Mouse (Mus musculus) intestine, embryonic 14.5 days (tissue): ENCODE results near the gene Wfdc21. TPM values are rescaled to one million over a fixed set of nuclear protein-coding genes. Genes with fewer than 3 reads are reported as not detected.

Experiments
- ATAC-seq: fragments of 200-750 bp; cut with Nextera tagmentation; replicated peaks from 2 replicates; pipeline ENCODE4 v1.8.0; 2017; ENCODE audit warnings: low read depth, moderate number of reproducible peaks, moderate TSS enrichment, moderate library complexity; ENCODE audit not compliant: low FRiP score, low TSS enrichment
- DNase-seq: peaks from one replicate; pipeline ENCODE4 v3.0.0-alpha.2; 2018; ENCODE audit warnings: low spot score
- H3K27ac ChIP-seq: fragments of 300-500 bp; sonication (generic); 2 replicates; pipeline ENCODE4 v1.5.1; 2014; ENCODE audit warnings: low read depth, mild to moderate bottlenecking, control low read depth
- H3K27me3 ChIP-seq: fragments of 300-500 bp; sonication (generic); replicated peaks from 2 replicates; pipeline ENCODE4 v1.6.1; 2014; ENCODE audit warnings: low read length, control low read depth; ENCODE audit not compliant: control insufficient read depth, insufficient read depth
- H3K36me3 ChIP-seq: fragments of 300-500 bp; sonication (generic); 2 replicates; pipeline ENCODE4 v1.6.1; 2014; ENCODE audit warnings: low read length, control low read depth; ENCODE audit not compliant: control insufficient read depth, insufficient read depth
- H3K4me1 ChIP-seq: fragments of 300-500 bp; sonication (generic); replicated peaks from 2 replicates; pipeline ENCODE4 v1.6.1; 2014; ENCODE audit warnings: low read length, control low read depth, mixed read lengths; ENCODE audit not compliant: control insufficient read depth, insufficient read depth
- H3K4me2 ChIP-seq: fragments of 300-500 bp; sonication (generic); 2 replicates; pipeline ENCODE4 v1.6.1; 2014; ENCODE audit warnings: low read length
- H3K4me3 ChIP-seq: fragments of 300-500 bp; sonication (generic); 2 replicates; pipeline ENCODE4 v1.5.1; 2014; ENCODE audit warnings: low read depth, low read length, control low read depth, mixed read lengths
- H3K9ac ChIP-seq: fragments of 300-500 bp; sonication (generic); 2 replicates; pipeline ENCODE4 v1.6.1; 2014; ENCODE audit warnings: mild to moderate bottlenecking, low read length
- H3K9me3 ChIP-seq: fragments of 300-500 bp; sonication (generic); 2 replicates; pipeline ENCODE4 v1.6.1; 2016; ENCODE audit warnings: low read length, control low read depth; ENCODE audit not compliant: control insufficient read depth
- WGBS: fragments of 180-500 bp; shearing (Covaris S2); extraction: QIAGEN DNeasy Blood & Tissue Kit; methylation state at CpG from one replicate; pipeline ENCODE4 v1.1.7; 2014; 5-methylcytosine and 5-hydroxymethylcytosine counted together
- polyA plus RNA-seq: library from polyadenylated mRNA; unstranded; fragments of >200 nt; fragmentation: Nextera tagmentation; extraction: Ambion mirVana; gene quantifications from 2 replicates; pipeline ENCODE4 v1.2.1, GENCODE M21; 2014

Gene Wfdc21
- polyA plus RNA-seq, 1 experiment from 2014 or later: 0.65 TPM

DNA sequence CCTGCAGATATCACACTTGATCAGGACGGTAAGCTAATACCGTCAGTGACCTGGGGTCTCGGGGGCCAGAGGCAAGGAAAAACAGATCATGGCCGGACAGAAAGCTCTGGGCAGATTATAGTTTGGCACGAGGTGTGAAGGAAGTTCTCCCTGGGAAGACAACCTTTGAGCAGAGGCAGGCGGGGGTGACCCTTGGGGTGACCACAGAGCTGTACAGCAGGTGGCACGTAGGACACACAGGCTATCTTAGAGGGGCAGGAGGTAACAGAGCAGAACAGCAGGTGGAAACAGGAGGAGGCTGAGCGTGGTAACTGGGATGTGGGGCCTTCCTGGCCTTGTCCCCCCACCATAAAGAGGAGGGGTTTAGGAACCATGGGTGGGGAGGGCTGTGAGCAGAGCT, 41.6 kb downstream of the Wfdc21 start:
- no peak overlapping the region for H3K4me2 ChIP-seq
- H3K4me1 ChIP-seq: no peaks in the 10 kb centered on the region; the same call in 1 of the 2 replicates
- H3K4me3 ChIP-seq: no peak overlapping the region
- WGBS: 79% methylated on average over 8 of the region's 8 CpGs
- H3K36me3 ChIP-seq: peaks cover 4% of the 10 kb centered on the region
- DNase-seq (no peak), ATAC-seq (no peak)
- no peak overlapping the region for H3K27ac ChIP-seq
- no peaks in the 10 kb centered on the region for H3K27me3 ChIP-seq
- no peaks in the 10 kb centered on the region for H3K9me3 ChIP-seq
- H3K9ac ChIP-seq: no peak overlapping the region

GRCm38 (mm10) chr11:83789259-83789658, 42.5 kb downstream of the Wfdc21 start:
- Histone ChIP-seq H3K4me2 (no peak overlapping the region), H3K9ac (no peak overlapping the region)
- DNase-seq: no peak

DNA sequence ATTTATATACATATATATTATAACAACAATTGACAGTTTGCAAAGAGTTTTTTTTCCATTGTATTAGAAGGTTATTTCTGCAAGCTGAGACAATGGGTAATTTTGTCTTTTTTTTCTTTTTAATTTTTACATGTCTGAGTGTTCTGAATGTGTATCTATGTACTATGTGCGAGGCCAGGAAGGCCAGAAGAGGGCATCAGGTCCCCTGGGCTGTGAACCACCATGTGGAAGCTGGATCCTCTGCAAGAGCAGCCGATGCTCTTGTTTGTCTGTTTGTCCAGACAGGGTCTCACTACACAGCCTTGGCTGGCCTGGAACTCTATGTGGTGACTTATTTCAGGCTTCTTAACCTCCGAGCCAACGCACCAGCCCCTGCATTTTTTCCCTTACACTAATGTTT, 44.4 kb downstream of the Wfdc21 start:
- Histone ChIP-seq H3K9ac (no peak overlapping the region), H3K27ac (no peak overlapping the region), H3K4me3 (no peak overlapping the region), H3K36me3 (no peaks in the 10 kb centered on the region), H3K27me3 (no peaks in the 10 kb centered on the region), H3K4me1 (no peaks in the 10 kb centered on the region), H3K4me2 (no peak overlapping the region), H3K9me3 (no peaks in the 10 kb centered on the region)
- DNase-seq: no peak
- ATAC-seq: no peak
- 51% methylated on average over 4 of the region's 4 CpGs for WGBS

More at GRCm38 (mm10) chr11:83789259-83789658, 42.5 kb downstream of the Wfdc21 start:
- no peak overlapping the region for H3K4me3 ChIP-seq
- 63% methylated on average over 13 of the region's 13 CpGs for WGBS
- H3K4me1 ChIP-seq: no peaks in the 10 kb centered on the region
- H3K27ac ChIP-seq: no peak overlapping the region
- no peaks in the 10 kb centered on the region for H3K27me3 ChIP-seq
- no peaks in the 10 kb centered on the region for H3K36me3 ChIP-seq
- H3K9me3 ChIP-seq: no peaks in the 10 kb centered on the region
- ATAC-seq: no peak

DNA sequence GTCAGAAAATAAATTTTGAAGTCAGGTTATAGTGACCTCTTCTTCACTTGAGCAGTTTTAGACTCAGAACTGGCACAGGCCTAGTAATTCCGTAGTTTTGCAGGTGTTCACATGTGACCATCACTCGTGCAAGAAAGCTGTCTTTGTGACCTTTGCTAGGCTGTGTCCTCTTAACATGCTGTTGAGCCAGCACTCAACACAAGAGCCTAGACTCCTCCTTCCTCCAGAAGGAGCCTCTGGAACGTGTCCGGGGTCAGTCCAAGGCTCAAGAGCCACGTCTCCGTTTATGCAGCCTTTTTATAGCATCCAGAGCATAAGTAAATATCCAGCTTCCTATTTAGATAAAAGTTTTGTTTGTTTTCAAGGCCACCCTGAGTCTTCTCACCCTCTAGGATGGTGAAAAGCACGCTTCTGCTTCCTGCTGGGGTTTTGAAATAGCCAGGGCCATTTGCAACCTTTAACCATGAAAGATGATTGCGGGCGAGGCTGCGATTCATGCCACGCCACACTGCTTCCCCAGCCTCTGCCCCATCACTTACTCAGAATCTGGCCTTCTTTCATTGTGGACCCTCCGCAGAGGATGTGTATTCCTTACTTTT, 45.7 kb downstream of the Wfdc21 start:
- DNase-seq (no peak), ATAC-seq (no peak)
- WGBS: 63% methylated on average over 12 of the region's 12 CpGs
- Histone ChIP-seq H3K27ac (no peak overlapping the region), H3K4me2 (no peak overlapping the region), H3K4me1 (no peaks in the 10 kb centered on the region), H3K27me3 (no peaks in the 10 kb centered on the region), H3K9me3 (no peaks in the 10 kb centered on the region), H3K9ac (no peak overlapping the region), H3K36me3 (no peaks in the 10 kb centered on the region), H3K4me3 (no peak overlapping the region)

- H3K4me1 ChIP-seq: no peaks in the 10 kb centered on the region
- H3K27ac ChIP-seq: no peak overlapping the region
- H3K36me3 ChIP-seq: no peaks in the 10 kb centered on the region
- H3K9ac ChIP-seq: no peak overlapping the region
- WGBS: 74% methylated on average over 14 of the region's 14 CpGs
- no peak for ATAC-seq
- H3K4me2 ChIP-seq: no peak overlapping the region
- no peak for DNase-seq
- no peaks in the 10 kb centered on the region for H3K27me3 ChIP-seq
- H3K4me3 ChIP-seq: no peak overlapping the region
- H3K9me3 ChIP-seq: no peaks in the 10 kb centered on the region
These were observed 46.5 kb downstream of the Wfdc21 start for GRCm38 (mm10) chr11:83793264-83793663.

GRCm38 (mm10) chr11:83796112-83796511, 49.4 kb downstream of the Wfdc21 start:
- no peak for DNase-seq
- 76% methylated on average over 6 of the region's 6 CpGs for WGBS
- Histone ChIP-seq H3K27me3 (no peaks in the 10 kb centered on the region), H3K4me1 (no peaks in the 10 kb centered on the region), H3K4me2 (no peak overlapping the region), H3K4me3 (no peak overlapping the region), H3K9ac (no peak overlapping the region), H3K9me3 (no peaks in the 10 kb centered on the region), H3K36me3 (no peaks in the 10 kb centered on the region), H3K27ac (no peak overlapping the region)
- ATAC-seq: no peak

DNA sequence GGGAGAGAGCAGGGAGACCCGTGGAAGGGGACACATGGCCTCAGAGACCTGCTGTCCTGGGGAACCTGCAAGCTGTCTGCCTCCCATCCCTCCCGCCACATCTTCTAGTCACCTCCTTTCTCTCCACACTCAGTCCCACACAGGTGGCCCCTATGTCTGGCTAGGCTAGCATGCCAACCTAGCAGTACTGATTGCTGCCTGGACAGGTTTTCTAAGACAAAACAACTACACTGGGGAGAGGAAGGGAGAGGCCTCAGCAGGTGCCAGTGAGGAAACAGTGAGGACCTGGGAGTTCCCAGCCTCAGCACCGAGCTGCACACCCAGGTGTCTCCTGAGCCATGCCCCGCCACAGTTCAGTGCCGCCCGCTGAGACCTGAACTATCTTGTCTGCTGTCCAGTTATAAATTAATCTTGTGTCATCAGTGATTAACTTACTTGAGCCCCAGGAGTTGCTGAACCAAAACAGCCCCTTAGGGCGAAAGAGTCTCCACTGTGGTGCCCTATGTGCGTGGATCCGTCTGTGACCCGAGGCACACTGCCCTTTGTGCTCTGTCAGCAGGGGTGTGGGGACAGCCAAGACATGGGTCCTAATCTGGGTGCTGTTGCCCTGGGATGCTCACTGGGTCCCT, 50.4 kb downstream of the Wfdc21 start:
- ATAC-seq (no peak), DNase-seq (no peak)
- H3K4me3 ChIP-seq: no peak overlapping the region
- no peaks in the 10 kb centered on the region for H3K36me3 ChIP-seq
- WGBS: 81% methylated on average over 10 of the region's 10 CpGs
- no peaks in the 10 kb centered on the region for H3K27me3 ChIP-seq
- H3K9me3 ChIP-seq: no peaks in the 10 kb centered on the region
- no peak overlapping the region for H3K27ac ChIP-seq
- no peak overlapping the region for H3K9ac ChIP-seq
- no peak overlapping the region for H3K4me2 ChIP-seq
- no peaks in the 10 kb centered on the region for H3K4me1 ChIP-seq

DNA sequence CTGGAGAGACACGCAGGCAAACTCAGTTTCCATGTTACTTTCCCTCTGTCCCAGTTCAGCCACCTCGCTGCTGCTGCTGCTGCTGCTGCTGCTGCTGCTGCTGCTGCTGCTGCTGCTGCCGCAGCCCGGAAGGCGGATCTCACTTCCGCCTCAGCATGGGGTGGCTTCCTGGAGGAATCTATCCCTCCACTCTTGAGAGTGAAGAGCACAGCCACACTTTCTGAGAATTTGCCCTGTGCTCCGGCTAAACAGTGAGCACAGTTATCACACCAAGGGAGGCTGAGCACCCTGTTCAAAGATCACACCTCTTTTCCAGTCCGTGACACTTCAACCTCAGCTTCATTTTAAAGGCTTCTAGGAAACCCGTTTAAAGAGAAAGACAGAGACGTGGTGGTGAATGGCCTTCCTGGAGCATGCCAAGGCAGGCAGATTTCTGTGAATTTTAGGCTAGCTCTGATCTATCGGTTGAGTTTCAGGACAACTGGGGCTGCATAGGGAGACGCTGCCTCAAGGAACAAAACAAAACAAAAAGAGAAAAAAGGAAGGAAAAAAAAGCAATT, 53.2 kb downstream of the Wfdc21 start:
- Histone ChIP-seq H3K9ac (no peak overlapping the region), H3K27me3 (no peaks in the 10 kb centered on the region), H3K36me3 (no peaks in the 10 kb centered on the region), H3K4me3 (no peak overlapping the region), H3K27ac (no peak overlapping the region), H3K9me3 (no peaks in the 10 kb centered on the region), H3K4me2 (no peak overlapping the region), H3K4me1 (no peaks in the 10 kb centered on the region)
- no peak for DNase-seq
- no peak for ATAC-seq
- WGBS: 78% methylated on average over 12 of the region's 12 CpGs

- no peaks in the 10 kb centered on the region for H3K9me3 ChIP-seq
- no peaks in the 10 kb centered on the region for H3K36me3 ChIP-seq
- H3K27me3 ChIP-seq: no peaks in the 10 kb centered on the region
- no peaks in the 10 kb centered on the region for H3K4me1 ChIP-seq
- DNase-seq (no peak), ATAC-seq (no peak)
- H3K4me2 ChIP-seq: no peak overlapping the region
- WGBS: 68% methylated on average over 8 of the region's 8 CpGs
- no peak overlapping the region for H3K9ac ChIP-seq
- H3K27ac ChIP-seq: no peak overlapping the region
- H3K4me3 ChIP-seq: no peak overlapping the region
These were observed 55.4 kb downstream of the Wfdc21 start for GRCm38 (mm10) chr11:83802166-83802565.
